ENCODE assay signal across 26 mouse cellular contexts in the genomic region with DNA sequence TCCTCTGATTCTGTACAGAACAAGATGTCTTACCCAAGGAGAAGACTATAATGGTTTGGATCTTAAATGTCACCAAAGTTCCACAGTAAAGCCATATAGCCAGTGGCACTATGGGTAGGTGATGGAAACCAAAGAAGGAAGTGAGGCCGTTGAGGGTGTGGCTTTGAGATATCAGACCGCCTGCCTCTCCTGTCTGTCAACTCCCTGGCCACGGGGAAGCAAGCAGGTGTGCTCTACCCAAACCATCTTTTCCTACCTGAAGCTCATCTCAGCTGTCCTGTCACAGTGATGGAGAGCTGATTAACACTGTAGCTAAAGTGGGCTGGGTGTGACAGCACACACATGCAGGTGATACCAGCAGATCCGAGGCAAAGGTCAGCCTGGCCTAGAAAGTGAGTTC. TPM values are rescaled to one million over a fixed set of nuclear protein-coding genes. Genes with fewer than 3 reads are reported as not detected.
DNase-seq lines count a peak whose midpoint lies in the region; ATAC-seq and TF ChIP-seq lines count a peak whose summit lies in the region.
"Had no signal": no experiment of that assay in that cellular context is flagged by ENCODE, and none has a peak within 500 bp of the region (broad histone marks: within the 10 kb centered on the region; RNA-seq: fewer than 3 reads in every experiment).

No protein-coding gene starts in this region.

- no peak for TF ChIP-seq CTCF in MEL (IDR thresholded peaks at IDR 0.05 in 2 of 3, conservative IDR thresholded peaks at IDR 0.05 in 1 of 3; ENCODE audit: control insufficient read depth in 1 of 3, insufficient read depth in 1 of 3, low read depth in 2 of 3, low read length in 3 of 3, poor library complexity in 1 of 3, severe bottlenecking in 1 of 3)

- H3K36me3 ChIP-seq in liver, embryonic 12.5 days = peaks cover 70% of the 10 kb centered on the region
- peaks cover 20% of the 10 kb centered on the region for H3K36me3 ChIP-seq in liver, embryonic 11.5 days (ENCODE audit: control insufficient read depth, insufficient read depth, low read length)
- H3K36me3 ChIP-seq in MEL (ENCODE audit: control insufficient read depth in 1 of 2, insufficient read depth in 2 of 2, low read length in 2 of 2) = peaks cover 17 to 49% of the 10 kb centered on the region in 2 experiments
- H3K36me3 ChIP-seq in liver, embryonic 13.5 days = peaks cover 57% of the 10 kb centered on the region

- 44% methylated on average over 4 of the region's 4 CpGs for WGBS in liver, embryonic 12.5 days (ENCODE audit: insufficient replicate concordance)
- 66% methylated on average over 4 of the region's 4 CpGs for WGBS in liver, embryonic 11.5 days
- WGBS in liver, embryonic 13.5 days (ENCODE audit: insufficient replicate concordance) = 36% methylated on average over 4 of the region's 4 CpGs

- H3K9me3 ChIP-seq in liver, embryonic 12.5 days (replicated peaks) = no peaks in the 10 kb centered on the region
- no peaks in the 10 kb centered on the region for H3K9me3 ChIP-seq in liver, embryonic 11.5 days (ENCODE audit: control insufficient read depth, low read length)
- H3K9me3 ChIP-seq in MEL (replicated peaks; ENCODE audit: insufficient read depth, low read length) = no peaks in the 10 kb centered on the region
- no peaks in the 10 kb centered on the region for H3K9me3 ChIP-seq in liver, embryonic 13.5 days (replicated peaks)
- H3K9me3 ChIP-seq: embryonic facial prominence, embryonic 13.5 days; forebrain, embryonic 13.5 days; hindbrain, embryonic 10.5 days had no signal

- 0 out of 2 replicates have a peak overlapping the region, but pooled peaks have one; percentile 12 for H3K27ac ChIP-seq in liver, embryonic 12.5 days
- no peak overlapping the region for H3K27ac ChIP-seq in liver, embryonic 11.5 days (ENCODE audit: low read depth, low read length)
- H3K27ac ChIP-seq in MEL (ENCODE audit: control insufficient read depth, low read depth, low read length) = peak overlapping the region; percentile 6; the same call in 1 of the 2 replicates
- peak overlapping the region; percentile 41; the same call in 1 of the 2 replicates for H3K27ac ChIP-seq in liver, embryonic 13.5 days
- H3K27ac ChIP-seq: embryonic facial prominence, embryonic 13.5 days; forebrain, embryonic 13.5 days; gastrocnemius, adult 2 months; heart, adult 2 months; hindbrain, embryonic 10.5 days; hindbrain, embryonic 14.5 days had no signal

- TF ChIP-seq POLR2A in MEL (IDR thresholded peaks at IDR 0.05; ENCODE audit: control insufficient read depth in 1 of 2, insufficient read depth in 1 of 2, low read depth in 1 of 2, low read length in 2 of 2, poor library complexity in 1 of 2) = no peak

- H3K27me3 ChIP-seq in liver, embryonic 12.5 days (replicated peaks) = no peaks in the 10 kb centered on the region
- H3K27me3 ChIP-seq in liver, embryonic 11.5 days (replicated peaks; ENCODE audit: control insufficient read depth, insufficient read depth, low read length) = no peaks in the 10 kb centered on the region
- H3K27me3 ChIP-seq in MEL (ENCODE audit: control insufficient read depth in 1 of 2, insufficient read depth in 2 of 2, low read length in 2 of 2) = no peaks in the 10 kb centered on the region
- no peaks in the 10 kb centered on the region for H3K27me3 ChIP-seq in liver, embryonic 13.5 days
- H3K27me3 ChIP-seq: embryonic facial prominence, embryonic 13.5 days; forebrain, embryonic 13.5 days had no signal

- TF ChIP-seq RAD21 in MEL (IDR thresholded peaks at IDR 0.05; ENCODE audit: low read depth, low read length) = no peak

- TF ChIP-seq EP300 in MEL (IDR thresholded peaks at IDR 0.05; ENCODE audit: low read depth in 1 of 2, low read length in 2 of 2) = peak in 1 of 2 experiments; percentile 50; a peak in 1 of 4 replicates

- no peak overlapping the region for H3K4me3 ChIP-seq in liver, embryonic 12.5 days
- no peak overlapping the region for H3K4me3 ChIP-seq in liver, embryonic 11.5 days (ENCODE audit: low read depth, low read length)
- H3K4me3 ChIP-seq in MEL (ENCODE audit: control insufficient read depth in 1 of 2, insufficient read depth in 1 of 2, low read depth in 2 of 2, low read length in 2 of 2) = no peak overlapping the region
- no peak overlapping the region for H3K4me3 ChIP-seq in liver, embryonic 13.5 days (replicated peaks)
- H3K4me3 ChIP-seq: embryonic facial prominence, embryonic 13.5 days; forebrain, embryonic 13.5 days; gastrocnemius, adult 2 months; heart, adult 2 months; hindbrain, embryonic 10.5 days had no signal

- peaks cover 2% of the 10 kb centered on the region; the same call in 1 of the 2 replicates for H3K79me2 ChIP-seq in MEL (ENCODE audit: control insufficient read depth, insufficient read depth, low read length, poor library complexity)

- H3K4me2 ChIP-seq in liver, embryonic 12.5 days = no peak overlapping the region
- H3K4me2 ChIP-seq in liver, embryonic 11.5 days = no peak overlapping the region
- H3K4me2 ChIP-seq in liver, embryonic 13.5 days = no peak overlapping the region
- H3K4me2 ChIP-seq: embryonic facial prominence, embryonic 13.5 days; forebrain, embryonic 13.5 days; heart, embryonic 11.5 days; hindbrain, embryonic 14.5 days had no signal

- H3K9ac ChIP-seq in liver, embryonic 12.5 days = no peak overlapping the region
- H3K9ac ChIP-seq in liver, embryonic 11.5 days (ENCODE audit: low read depth, low read length) = no peak overlapping the region
- H3K9ac ChIP-seq in MEL (ENCODE audit: control insufficient read depth, low read depth, low read length, poor library complexity, severe bottlenecking) = no peak overlapping the region
- H3K9ac ChIP-seq in liver, embryonic 13.5 days = no peak overlapping the region
- H3K9ac ChIP-seq: embryonic facial prominence, embryonic 13.5 days; forebrain, embryonic 13.5 days; forebrain, postnatal 0 days; hindbrain, embryonic 14.5 days had no signal

- no peak for ATAC-seq in liver, embryonic 12.5 days
- no peak for ATAC-seq in liver, embryonic 11.5 days (replicated peaks; ENCODE audit: low FRiP score)
- no peak for ATAC-seq in liver, embryonic 13.5 days (ENCODE audit: low read depth)
- ATAC-seq: forebrain, embryonic 13.5 days; forebrain, postnatal 0 days; intestine, embryonic 16.5 days had no signal

- no peak for DNase-seq in liver, embryonic 11.5 days (ENCODE audit: low spot score)
- peak; percentile 74 for DNase-seq in MEL (ENCODE audit: low read depth, low spot score)
- no peak for DNase-seq in liver, embryonic 13.5 days
- DNase-seq in gastrocnemius, postnatal 25 days = no peak
- no peak for DNase-seq in cerebellum, postnatal 14 days
- no peak for DNase-seq in gastrocnemius, adult 8-10 months (ENCODE audit: low spot score in 2 of 2)
- DNase-seq: adrenal gland, postnatal 10 days; cerebellum, adult 11 months; cerebellum, adult 8-10 months; cerebellum, postnatal 36 days; forebrain, postnatal 0 days; gastrocnemius, adult 2 months; heart, adult 2 months had no signal

- peaks cover 53% of the 10 kb centered on the region for H3K4me1 ChIP-seq in liver, embryonic 12.5 days
- peaks cover 20% of the 10 kb centered on the region for H3K4me1 ChIP-seq in liver, embryonic 11.5 days (replicated peaks; ENCODE audit: control insufficient read depth, insufficient read depth, low read length)
- H3K4me1 ChIP-seq in MEL (ENCODE audit: control insufficient read depth in 1 of 2, insufficient read depth in 2 of 2, low read length in 2 of 2) = peaks cover 32 to 37% of the 10 kb centered on the region in 2 experiments
- H3K4me1 ChIP-seq in liver, embryonic 13.5 days (replicated peaks) = peaks cover 46% of the 10 kb centered on the region

RNA-seq across cellular contexts. Expression of a gene that starts 3.7 kb away (rescaled TPM):
- 12.2 and 12.6 TPM in 2 replicates for polyA plus RNA-seq in liver, embryonic 12.5 days (2016; fragmentation: Nextera tagmentation; extraction: Ambion mirVana)
- 22.0 and 24.3 TPM in 2 replicates for polyA plus RNA-seq in liver, embryonic 11.5 days (2014; fragmentation: Nextera tagmentation; extraction: Ambion mirVana)
- total RNA-seq in MEL (2012; rRNA removed) = 25.5 and 27.4 TPM in 2 replicates
- polyA plus RNA-seq in MEL (2012; ENCODE audit: insufficient read depth in 1 of 2, insufficient read length in 2 of 2, low read depth in 1 of 2, low replicate concordance in 2 of 2, missing spikeins in 1 of 2) = 10 to 100 TPM in 1 of 2 experiments, not detected in 1; 39.8 TPM
- 9.4 and 10.5 TPM in 2 replicates for polyA plus RNA-seq in liver, embryonic 13.5 days (2015; fragmentation: Nextera tagmentation; extraction: Ambion mirVana)
- 10 to 100 TPM in 1 of 2 experiments, 1 to 10 TPM in 1; 9.8 to 10.2 TPM for total RNA-seq in gastrocnemius, postnatal 25 days (2021)
- total RNA-seq in gastrocnemius, adult 8-10 months (2022) = 10 to 100 TPM; 11.1 to 14.7 (median 12.6) TPM

RNA-seq across cellular contexts. Expression of a gene that starts 17.9 kb away (rescaled TPM):
- 53.9 and 56.6 TPM in 2 replicates for polyA plus RNA-seq in liver, embryonic 12.5 days (2016; fragmentation: Nextera tagmentation; extraction: Ambion mirVana)
- 73.3 and 76.0 TPM in 2 replicates for polyA plus RNA-seq in liver, embryonic 11.5 days (2014; fragmentation: Nextera tagmentation; extraction: Ambion mirVana)
- 51.6 and 51.8 TPM in 2 replicates for total RNA-seq in MEL (2012; rRNA removed)
- 100 to 1,000 TPM in 1 of 2 experiments, 10 to 100 TPM in 1; 47.6 to 145 TPM for polyA plus RNA-seq in MEL (2012; ENCODE audit: insufficient read depth in 1 of 2, insufficient read length in 2 of 2, low read depth in 1 of 2, low replicate concordance in 2 of 2, missing spikeins in 1 of 2)
- polyA plus RNA-seq in liver, embryonic 13.5 days (2015; fragmentation: Nextera tagmentation; extraction: Ambion mirVana) = 41.5 and 50.9 TPM in 2 replicates
- total RNA-seq in gastrocnemius, postnatal 25 days (2021) = 10 to 100 TPM; 58.1 to 69.1 TPM
- 10 to 100 TPM; 59.2 to 76.2 (median 65.5) TPM for total RNA-seq in gastrocnemius, adult 8-10 months (2022)

RNA-seq across cellular contexts. Expression of a gene that starts 18.4 kb away (rescaled TPM):
- polyA plus RNA-seq in liver, embryonic 12.5 days (2016; fragmentation: Nextera tagmentation; extraction: Ambion mirVana) = 42.3 and 42.6 TPM in 2 replicates
- polyA plus RNA-seq in liver, embryonic 11.5 days (2014; fragmentation: Nextera tagmentation; extraction: Ambion mirVana) = 63.3 and 68.2 TPM in 2 replicates
- 56.1 and 62.6 TPM in 2 replicates for total RNA-seq in MEL (2012; rRNA removed)
- 10 to 100 TPM in 1 of 2 experiments, not detected in 1; 57.7 TPM for polyA plus RNA-seq in MEL (2012; ENCODE audit: insufficient read depth in 1 of 2, insufficient read length in 2 of 2, low read depth in 1 of 2, low replicate concordance in 2 of 2, missing spikeins in 1 of 2)
- 26.8 and 31.6 TPM in 2 replicates for polyA plus RNA-seq in liver, embryonic 13.5 days (2015; fragmentation: Nextera tagmentation; extraction: Ambion mirVana)
- 10 to 100 TPM; 20.2 to 20.7 TPM for total RNA-seq in gastrocnemius, postnatal 25 days (2021)
- 10 to 100 TPM; 22.8 to 26.9 (median 24.4) TPM for total RNA-seq in gastrocnemius, adult 8-10 months (2022)

RNA-seq across cellular contexts. Expression of a gene that starts 37.6 kb away (rescaled TPM):
- 109 and 112 TPM in 2 replicates for polyA plus RNA-seq in liver, embryonic 12.5 days (2016; fragmentation: Nextera tagmentation; extraction: Ambion mirVana)
- polyA plus RNA-seq in liver, embryonic 11.5 days (2014; fragmentation: Nextera tagmentation; extraction: Ambion mirVana) = 172 and 182 TPM in 2 replicates
- 58.6 and 103 TPM in 2 replicates for total RNA-seq in MEL (2012; rRNA removed)
- polyA plus RNA-seq in MEL (2012; ENCODE audit: insufficient read depth in 1 of 2, insufficient read length in 2 of 2, low read depth in 1 of 2, low replicate concordance in 2 of 2, missing spikeins in 1 of 2) = 100 to 1,000 TPM in 1 of 2 experiments, not detected in 1; 201 TPM
- polyA plus RNA-seq in liver, embryonic 13.5 days (2015; fragmentation: Nextera tagmentation; extraction: Ambion mirVana) = 82.2 and 87.8 TPM in 2 replicates
- 1 to 10 TPM; 1.9 to 3.3 TPM for total RNA-seq in gastrocnemius, postnatal 25 days (2021)
- 1 to 10 TPM; 2.2 to 2.8 (median 2.4) TPM for total RNA-seq in gastrocnemius, adult 8-10 months (2022)

RNA-seq across cellular contexts. Expression of a gene that starts 37.6 kb away (rescaled TPM):
- not detected in 2 replicates for polyA plus RNA-seq in liver, embryonic 12.5 days (2016; fragmentation: Nextera tagmentation; extraction: Ambion mirVana)
- not detected in 2 replicates for polyA plus RNA-seq in liver, embryonic 11.5 days (2014; fragmentation: Nextera tagmentation; extraction: Ambion mirVana)
- total RNA-seq in MEL (2012; rRNA removed) = not detected in 2 replicates
- polyA plus RNA-seq in MEL (2012; ENCODE audit: insufficient read depth in 1 of 2, insufficient read length in 2 of 2, low read depth in 1 of 2, low replicate concordance in 2 of 2, missing spikeins in 1 of 2) = not detected
- not detected in 2 replicates for polyA plus RNA-seq in liver, embryonic 13.5 days (2015; fragmentation: Nextera tagmentation; extraction: Ambion mirVana)
- total RNA-seq in gastrocnemius, postnatal 25 days (2021) = not detected
- total RNA-seq in gastrocnemius, adult 8-10 months (2022) = not detected
- total RNA-seq: adrenal gland, postnatal 10 days; adrenal gland, postnatal 4 days; ES-E14; forebrain, postnatal 0 days; gastrocnemius, adult 2 months; gastrocnemius, postnatal 4 days; heart, adult 2 months; heart, postnatal 25 days had no signal
- polyA plus RNA-seq: brain, embryonic 14.5 days; embryonic facial prominence, embryonic 13.5 days; forebrain, embryonic 13.5 days; heart, adult 2 months; heart, embryonic 11.5 days; heart, embryonic 16.5 days; hindbrain, embryonic 14.5 days; intestine, embryonic 16.5 days had no signal
